Mouse (Mus musculus) hindbrain, embryonic 16.5 days (tissue): Measurements from ENCODE around the gene Traf3. TPM values are rescaled to one million over a fixed set of nuclear protein-coding genes. Genes with fewer than 3 reads are reported as not detected.

Source experiments
- ATAC-seq: fragments of 200-750 bp; cut with Nextera tagmentation; 2 replicates; pipeline ENCODE4 v1.8.0; 2017; ENCODE audit warnings: moderate TSS enrichment, moderate library complexity
- H3K27ac ChIP-seq: fragments of 300-500 bp; sonication (generic); 2 replicates; pipeline ENCODE4 v1.5.1; 2014; ENCODE audit warnings: low read depth, mild to moderate bottlenecking, control low read depth, low read length, moderate library complexity
- H3K27me3 ChIP-seq: fragments of 300-500 bp; sonication (generic); replicated peaks from 2 replicates; pipeline ENCODE4 v1.6.1; 2014; ENCODE audit warnings: low read length; ENCODE audit not compliant: control insufficient read depth, insufficient read depth
- H3K36me3 ChIP-seq: fragments of 300-500 bp; sonication (generic); 2 replicates; pipeline ENCODE4 v1.6.1; 2014; ENCODE audit warnings: mild to moderate bottlenecking, low read length, moderate library complexity, mixed read lengths; ENCODE audit not compliant: control insufficient read depth, insufficient read depth
- H3K4me1 ChIP-seq: fragments of 300-500 bp; sonication (generic); 2 replicates; pipeline ENCODE4 v1.6.1; 2014; ENCODE audit warnings: low read depth, low read length; ENCODE audit not compliant: control insufficient read depth, insufficient read depth
- H3K4me2 ChIP-seq: fragments of 300-500 bp; sonication (generic); 2 replicates; pipeline ENCODE4 v1.6.1; 2014; ENCODE audit warnings: mild to moderate bottlenecking, low read length, control low read depth, moderate library complexity
- H3K4me3 ChIP-seq: fragments of 300-500 bp; sonication (generic); 2 replicates; pipeline ENCODE4 v1.5.1; 2014; ENCODE audit warnings: mild to moderate bottlenecking, low read length, control low read depth, moderate library complexity
- H3K9ac ChIP-seq: fragments of 300-500 bp; sonication (generic); 2 replicates; pipeline ENCODE4 v1.6.1; 2014; ENCODE audit warnings: low read depth, mild to moderate bottlenecking, control low read depth, low read length, moderate library complexity
- H3K9me3 ChIP-seq: fragments of 300-500 bp; sonication (generic); 2 replicates; pipeline ENCODE4 v1.6.1; 2014; ENCODE audit warnings: mild to moderate bottlenecking, low read length, moderate library complexity; ENCODE audit not compliant: control insufficient read depth
- WGBS: fragments of 180-500 bp; shearing (Covaris S2); extraction: QIAGEN DNeasy Blood & Tissue Kit; methylation state at CpG from one replicate; pipeline ENCODE4 v1.1.7; 2014; 5-methylcytosine and 5-hydroxymethylcytosine counted together
- polyA plus RNA-seq: library from polyadenylated mRNA; unstranded; fragments of >200 nt; fragmentation: Nextera tagmentation; extraction: Ambion mirVana; gene quantifications from 2 replicates; pipeline ENCODE4 v1.2.1, GENCODE M21; 2015

The Traf3 gene
- polyA plus RNA-seq: 15.9 and 17.5 TPM in 2 replicates

DNA sequence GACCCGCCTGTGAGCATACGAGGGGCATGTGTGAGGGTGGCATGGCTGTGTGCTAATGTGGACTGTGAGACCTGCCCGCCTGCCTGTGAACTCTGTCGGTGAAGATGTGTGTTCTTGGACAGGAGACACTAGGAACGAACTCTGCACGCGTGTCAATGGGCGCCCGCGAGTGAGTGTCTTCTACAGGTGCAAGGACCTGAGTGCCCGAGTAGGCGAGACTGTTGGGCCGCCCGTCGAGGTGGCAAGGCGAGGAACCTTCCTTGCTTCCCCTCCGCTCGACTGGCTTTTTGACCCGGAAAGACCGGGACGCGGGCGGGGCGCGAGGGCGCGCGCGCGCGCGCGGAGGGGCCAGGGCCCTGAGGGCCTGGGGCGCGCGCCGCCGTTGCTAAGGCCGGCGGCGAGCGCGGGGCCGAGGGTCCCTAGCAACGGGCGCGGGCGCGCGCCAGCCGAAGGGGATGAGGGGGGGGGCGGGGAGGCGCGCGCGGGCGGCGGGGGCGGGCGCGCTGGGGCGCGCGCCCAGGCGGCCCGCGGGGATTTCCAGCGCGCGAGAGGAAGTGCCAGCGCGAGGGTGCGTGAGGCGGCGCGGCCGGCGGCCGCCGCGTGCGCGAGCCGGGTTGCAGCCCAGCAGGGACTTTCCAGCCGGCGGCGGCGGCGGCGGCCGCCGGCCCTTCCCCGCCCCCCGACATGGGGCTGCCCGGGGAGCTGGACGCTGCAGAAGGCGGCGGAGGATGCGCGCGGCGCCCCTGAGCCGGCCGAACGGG, at the start of gene Traf3:
Gene Traf3, plus strand, starts transcription at position 540 of the 761 bp plus-strand sequence.
- Histone ChIP-seq H3K27me3 (no peaks in the 10 kb centered on the region), H3K27ac (peak within 1 kb of the TSS; percentile 88), H3K4me1 (peaks cover 57% of the 10 kb centered on the region), H3K4me3 (peak within 1 kb of the TSS; percentile 87), H3K9ac (peak within 1 kb of the TSS; percentile 85), H3K9me3 (no peaks in the 10 kb centered on the region), H3K4me2 (peak within 1 kb of the TSS; percentile 77), H3K36me3 (no peaks in the 10 kb centered on the region)
- 0 out of 2 replicates have a peak, but pooled peaks have one; percentile 9 for ATAC-seq
- WGBS: 10% methylated on average over 26 of the region's 105 CpGs

DNA sequence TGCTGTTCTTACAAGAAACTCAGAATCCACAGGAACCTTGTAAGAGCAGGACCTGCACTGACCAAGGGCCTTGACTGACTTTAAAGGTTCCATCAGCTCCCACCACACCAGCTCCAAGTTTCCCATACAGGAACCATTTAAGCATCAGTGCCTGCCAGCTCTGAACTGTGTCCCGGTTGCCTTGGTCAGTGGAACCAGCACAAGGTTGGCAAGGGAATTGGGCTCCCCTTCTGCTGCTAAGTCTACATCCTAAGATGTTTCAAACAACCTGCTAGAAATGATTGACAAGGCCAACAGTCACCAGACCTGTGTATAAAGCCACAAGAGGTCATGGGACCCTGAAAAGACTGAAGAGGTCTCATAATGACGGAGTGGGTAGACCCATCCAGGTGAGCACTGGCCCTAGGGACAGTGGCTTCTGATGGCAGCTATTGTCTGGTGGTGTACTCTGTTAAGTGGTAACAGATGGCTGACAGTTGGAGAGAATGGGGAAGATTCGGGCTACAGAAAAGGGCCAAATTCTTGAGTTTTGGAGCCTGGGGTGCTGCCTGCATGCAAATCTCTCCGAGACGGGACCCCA, 46.6 kb upstream of the Traf3 start:
- H3K4me3 ChIP-seq: no peak overlapping the region
- WGBS: 90% methylated on average over 5 of the region's 5 CpGs

DNA sequence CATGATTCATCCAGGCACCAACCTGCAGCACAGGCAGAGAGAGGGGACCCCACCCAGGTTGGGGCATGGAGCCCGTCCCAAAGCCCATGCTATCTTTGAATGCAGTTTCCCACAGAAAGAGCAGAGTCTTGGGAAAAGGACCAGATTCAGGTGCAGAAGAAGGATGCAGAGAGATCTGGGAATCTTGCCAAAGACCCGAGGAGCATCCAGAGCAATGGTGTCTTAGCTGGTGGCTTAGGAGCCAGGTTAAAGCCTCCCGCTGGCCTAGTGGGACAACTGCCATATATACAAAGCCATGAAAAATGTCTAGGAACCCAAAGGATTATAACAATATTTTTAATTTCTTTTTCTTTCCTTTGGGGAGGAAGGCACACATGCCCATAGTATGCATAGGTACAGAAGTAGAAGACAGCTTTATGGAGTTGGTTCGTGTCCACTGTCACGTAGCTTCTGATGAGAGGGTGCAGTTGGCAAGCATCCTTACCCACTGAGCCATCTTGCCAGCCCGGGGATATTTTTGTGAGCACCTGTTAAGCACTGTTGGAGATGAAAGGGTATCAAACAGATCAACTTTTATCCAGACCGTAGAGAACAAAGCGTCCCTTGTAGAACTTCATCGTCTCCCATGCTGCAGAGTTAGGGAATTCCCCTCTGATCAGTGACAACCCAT, 45.1 kb upstream of the Traf3 start:
- H3K27ac ChIP-seq: no peak overlapping the region
- no peak overlapping the region for H3K4me3 ChIP-seq
- ATAC-seq: no peak
- no peak overlapping the region for H3K4me2 ChIP-seq
- no peak overlapping the region for H3K9ac ChIP-seq
- peaks cover 4% of the 10 kb centered on the region; the same call in 1 of the 2 replicates for H3K36me3 ChIP-seq
- no peaks in the 10 kb centered on the region for H3K4me1 ChIP-seq
- WGBS: 90% methylated on average over 9 of the region's 9 CpGs
- H3K27me3 ChIP-seq: no peaks in the 10 kb centered on the region
- H3K9me3 ChIP-seq: no peaks in the 10 kb centered on the region

More for the DNA sequence above, 46.6 kb upstream of the Traf3 start:
- no peaks in the 10 kb centered on the region for H3K4me1 ChIP-seq
- H3K4me2 ChIP-seq: no peak overlapping the region
- peaks cover 4% of the 10 kb centered on the region; the same call in 1 of the 2 replicates for H3K36me3 ChIP-seq
- no peaks in the 10 kb centered on the region for H3K27me3 ChIP-seq
- no peak overlapping the region for H3K9ac ChIP-seq
- ATAC-seq: no peak
- H3K9me3 ChIP-seq: no peaks in the 10 kb centered on the region
- no peak overlapping the region for H3K27ac ChIP-seq

DNA sequence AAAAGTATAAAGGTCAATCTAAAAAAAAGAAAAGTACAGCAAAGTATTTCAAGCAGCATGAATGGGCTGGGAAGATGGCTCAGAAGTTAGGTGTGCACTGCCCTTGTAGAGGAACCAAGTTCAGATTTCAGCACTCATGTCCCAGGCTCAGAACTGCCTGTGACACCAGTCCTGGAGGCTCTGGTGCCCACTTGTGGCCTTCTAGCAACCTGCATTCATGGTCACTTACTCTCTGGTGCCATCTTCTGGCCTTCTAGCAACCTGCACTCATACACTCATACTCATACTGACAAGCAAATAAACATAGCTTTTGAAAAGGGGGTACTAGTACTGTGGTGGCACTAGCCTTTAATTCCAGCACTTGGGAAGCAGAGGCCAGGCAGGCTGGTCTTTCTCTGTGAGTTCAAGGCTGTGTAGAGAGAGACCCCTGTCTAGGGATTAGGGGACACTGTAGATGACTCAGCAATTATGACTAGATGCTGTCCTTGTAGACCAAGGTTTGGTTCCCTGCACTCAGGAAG, 43.8 kb upstream of the Traf3 start:
- Histone ChIP-seq H3K9me3 (no peaks in the 10 kb centered on the region), H3K9ac (no peak overlapping the region), H3K27ac (no peak overlapping the region), H3K4me1 (no peaks in the 10 kb centered on the region), H3K27me3 (no peaks in the 10 kb centered on the region), H3K4me2 (no peak overlapping the region), H3K4me3 (no peak overlapping the region), H3K36me3 (no peaks in the 10 kb centered on the region)
- ATAC-seq: no peak

DNA sequence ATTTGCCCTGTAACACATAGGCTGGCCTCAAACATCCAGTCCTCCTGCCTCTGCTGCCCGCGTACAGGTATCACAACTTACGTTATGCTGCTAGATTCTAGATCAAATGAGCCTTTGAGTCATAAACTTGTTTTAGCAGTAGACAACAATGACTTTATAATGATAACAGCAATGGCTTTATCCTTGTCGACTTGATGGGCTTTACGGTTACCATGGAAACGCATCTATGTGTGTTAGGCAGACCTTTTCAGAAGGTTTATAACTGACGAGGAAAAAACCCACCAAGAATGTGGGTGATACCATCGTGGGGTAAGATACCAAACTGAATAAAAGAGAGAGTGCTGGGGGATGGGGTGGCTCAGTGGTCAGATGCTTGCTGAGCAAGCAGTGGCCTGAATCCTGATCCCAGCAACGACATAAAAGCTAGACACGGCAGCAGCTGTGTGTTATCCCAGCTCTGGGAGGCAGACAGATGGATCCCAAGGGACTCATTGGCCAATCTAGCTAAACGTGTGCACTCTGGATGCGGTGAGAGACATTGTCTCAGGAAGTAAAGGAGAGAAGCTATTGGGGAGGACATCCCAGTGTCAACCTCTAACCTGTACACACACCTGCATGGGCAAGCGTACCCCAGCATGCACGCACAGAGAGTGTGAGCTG, 41.4 kb upstream of the Traf3 start:
- Histone ChIP-seq H3K27me3 (no peaks in the 10 kb centered on the region), H3K4me3 (no peak overlapping the region), H3K4me1 (no peaks in the 10 kb centered on the region), H3K9ac (no peak overlapping the region), H3K9me3 (no peaks in the 10 kb centered on the region), H3K4me2 (no peak overlapping the region), H3K36me3 (no peaks in the 10 kb centered on the region), H3K27ac (no peak overlapping the region)
- WGBS: 58% methylated on average over 14 of the region's 14 CpGs
- ATAC-seq: peak; percentile 50; the same call in 1 of the 2 replicates

DNA sequence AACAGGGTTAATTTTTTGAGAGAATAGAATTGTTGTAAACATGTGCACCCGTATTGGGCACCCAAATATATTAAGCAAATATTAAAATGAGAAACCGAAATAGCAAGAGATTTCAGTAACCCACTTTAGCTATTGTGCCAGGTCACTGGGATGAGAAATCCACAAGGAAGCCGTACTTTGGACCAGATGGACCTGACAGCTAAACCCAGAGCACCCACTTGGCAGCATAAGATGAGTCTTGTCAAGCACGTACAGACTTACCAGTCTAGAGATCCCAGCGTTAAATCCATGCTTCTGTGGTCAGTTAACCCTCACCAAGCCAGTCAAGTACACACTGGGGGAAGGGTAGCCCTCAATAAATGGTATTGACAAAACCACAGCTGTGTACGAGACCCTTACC, 40.5 kb upstream of the Traf3 start:
- 79% methylated on average over 6 of the region's 6 CpGs for WGBS
- Histone ChIP-seq H3K9me3 (no peaks in the 10 kb centered on the region), H3K4me1 (no peaks in the 10 kb centered on the region), H3K36me3 (no peaks in the 10 kb centered on the region), H3K9ac (no peak overlapping the region), H3K27ac (no peak overlapping the region), H3K4me2 (no peak overlapping the region), H3K4me3 (no peak overlapping the region), H3K27me3 (no peaks in the 10 kb centered on the region)
- no peak for ATAC-seq

DNA sequence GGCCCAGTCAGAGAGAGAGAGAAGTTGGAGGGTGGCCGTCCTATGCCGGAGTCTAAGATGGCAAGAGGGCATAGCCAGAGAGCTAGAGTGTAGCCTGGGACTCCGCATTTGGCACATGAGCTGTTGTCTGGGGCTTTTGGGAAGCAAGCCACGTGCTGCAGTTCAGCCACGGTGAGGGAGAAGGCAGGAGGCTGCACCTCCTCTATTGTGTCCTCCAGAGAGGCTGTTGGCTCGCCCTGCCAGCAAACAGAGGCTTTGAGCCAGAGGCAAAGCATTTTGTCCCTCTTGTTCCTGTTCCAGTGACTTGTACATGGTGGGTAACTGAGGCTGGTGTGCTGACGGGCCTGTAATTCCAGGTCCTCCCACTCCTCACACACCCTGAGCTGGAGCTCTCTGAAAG, 32.0 kb upstream of the Traf3 start:
- Histone ChIP-seq H3K4me1 (no peaks in the 10 kb centered on the region; the same call in 1 of the 2 replicates), H3K27me3 (no peaks in the 10 kb centered on the region), H3K36me3 (no peaks in the 10 kb centered on the region), H3K4me2 (no peak overlapping the region), H3K9ac (no peak overlapping the region), H3K27ac (peak overlapping the region; percentile 35), H3K4me3 (no peak overlapping the region), H3K9me3 (no peaks in the 10 kb centered on the region)
- WGBS: 68% methylated on average over 7 of the region's 7 CpGs
- peak; percentile 55 for ATAC-seq

DNA sequence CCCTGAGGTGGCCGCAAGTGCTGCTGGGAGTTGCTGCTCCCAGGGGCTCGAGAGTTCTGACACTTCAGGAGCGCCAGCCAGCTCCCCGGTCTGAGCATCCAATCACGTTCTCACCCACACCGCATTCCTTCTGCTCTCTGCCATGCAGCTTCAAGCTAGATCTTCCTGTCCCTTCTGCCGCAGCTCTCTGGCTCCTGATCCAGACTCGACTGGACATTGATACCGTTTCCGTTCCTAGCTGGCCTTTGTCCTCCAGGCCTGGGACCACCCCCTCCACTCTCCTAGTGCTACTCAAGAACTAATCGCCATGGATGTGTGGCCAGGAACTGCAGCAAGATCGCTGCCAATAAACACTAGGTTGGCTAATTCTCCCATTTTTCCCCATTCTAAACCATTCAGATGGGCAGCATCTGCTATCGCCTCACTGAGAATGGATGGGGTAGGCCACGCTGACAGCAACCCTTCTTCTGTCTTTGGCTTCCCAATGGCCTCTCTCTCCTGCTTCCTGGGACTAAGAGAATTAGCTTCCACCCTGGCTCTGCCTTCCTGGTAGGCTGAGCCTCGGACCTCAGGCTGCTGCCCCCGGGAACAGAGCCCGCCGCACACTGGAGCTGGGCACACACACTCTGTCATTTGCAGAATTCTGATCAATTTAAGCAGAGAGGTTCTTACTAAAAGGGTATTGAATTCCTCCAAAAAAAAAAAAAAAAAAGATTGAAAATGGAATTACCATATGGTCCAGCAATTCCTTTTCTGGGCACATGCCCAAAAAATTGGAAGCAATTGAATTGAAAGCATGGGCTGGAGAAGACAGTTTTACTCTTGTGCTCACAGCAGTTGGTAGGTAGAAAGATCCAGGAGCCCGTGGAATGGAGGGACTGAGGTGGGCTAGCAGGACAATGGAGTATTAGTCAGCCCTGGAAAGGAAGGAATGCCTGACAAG, 31.1 kb upstream of the Traf3 start:
- Histone ChIP-seq H3K4me2 (no peak overlapping the region), H3K9me3 (no peaks in the 10 kb centered on the region), H3K9ac (no peak overlapping the region), H3K27ac (peak overlapping the region; percentile 35), H3K4me1 (no peaks in the 10 kb centered on the region; the same call in 1 of the 2 replicates), H3K4me3 (no peak overlapping the region), H3K36me3 (no peaks in the 10 kb centered on the region), H3K27me3 (no peaks in the 10 kb centered on the region)
- peak; percentile 64 for ATAC-seq
- 51% methylated on average over 19 of the region's 19 CpGs for WGBS
